Mouse (Mus musculus) G1E-ER4 (cell line): Measurements from ENCODE around the gene Zfp777. TPM values are rescaled to one million over a fixed set of nuclear protein-coding genes. Genes with fewer than 3 reads are reported as not detected.

Experiments
- GATA1 ChIP-seq: IDR thresholded peaks from one replicate; pipeline ENCODE4 v1.8.0; 2012; ENCODE audit warnings: low read length, inconsistent platforms
- polyA plus RNA-seq: library from polyadenylated mRNA; stranded (reverse); fragments of >175 nt; gene quantifications from 2 replicates; pipeline ENCODE4 v1.2.3, GENCODE M21; 2012

Zfp777 gene
- 82.0 and 91.7 TPM in 2 replicates for polyA plus RNA-seq

DNA sequence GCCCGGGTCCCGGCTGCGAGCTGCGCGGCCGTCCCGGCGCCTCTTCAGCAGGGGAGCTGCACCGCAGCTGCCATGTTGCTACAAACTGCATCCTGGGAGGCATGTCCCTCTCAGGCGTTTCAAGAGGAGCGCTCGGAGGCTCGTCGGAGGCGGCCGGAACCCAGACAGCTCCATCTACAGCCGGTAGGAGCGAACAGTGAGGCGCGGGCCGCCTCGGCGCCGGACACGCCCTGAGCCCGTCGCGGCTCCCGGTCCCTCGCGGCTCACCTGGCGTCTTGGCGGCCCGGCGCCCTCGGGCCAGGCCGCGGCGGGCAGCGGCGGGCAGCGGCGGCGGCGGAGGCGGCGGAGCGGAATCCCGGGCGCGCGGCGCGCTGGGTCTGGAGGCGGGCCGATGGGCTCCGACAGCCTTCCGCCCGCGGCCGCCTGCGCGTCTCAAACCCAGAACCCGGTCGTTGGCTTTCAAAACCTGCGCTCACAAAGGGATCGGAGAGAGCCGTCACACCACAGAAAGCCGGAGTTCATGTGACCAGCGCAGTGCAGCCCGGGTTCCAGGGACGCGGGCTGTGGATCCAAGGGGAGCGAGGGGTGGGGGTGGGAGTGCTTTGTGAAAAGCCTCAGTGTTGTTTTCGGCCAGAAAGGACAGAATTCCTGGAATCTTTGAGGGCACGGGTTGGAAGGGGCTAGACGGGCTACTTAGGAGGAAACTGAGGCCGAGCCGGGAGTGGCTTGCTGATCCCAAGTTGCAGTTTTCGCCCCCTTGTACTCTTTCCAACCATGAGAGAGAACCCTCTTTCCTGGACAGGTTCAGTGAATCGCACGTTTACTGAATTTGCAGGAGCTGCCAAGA lies at the start of gene Zfp777:
Zfp777 (minus strand) TSS at position 486 of the 847 bp plus-strand sequence.
- TF ChIP-seq GATA1: no peak

DNA sequence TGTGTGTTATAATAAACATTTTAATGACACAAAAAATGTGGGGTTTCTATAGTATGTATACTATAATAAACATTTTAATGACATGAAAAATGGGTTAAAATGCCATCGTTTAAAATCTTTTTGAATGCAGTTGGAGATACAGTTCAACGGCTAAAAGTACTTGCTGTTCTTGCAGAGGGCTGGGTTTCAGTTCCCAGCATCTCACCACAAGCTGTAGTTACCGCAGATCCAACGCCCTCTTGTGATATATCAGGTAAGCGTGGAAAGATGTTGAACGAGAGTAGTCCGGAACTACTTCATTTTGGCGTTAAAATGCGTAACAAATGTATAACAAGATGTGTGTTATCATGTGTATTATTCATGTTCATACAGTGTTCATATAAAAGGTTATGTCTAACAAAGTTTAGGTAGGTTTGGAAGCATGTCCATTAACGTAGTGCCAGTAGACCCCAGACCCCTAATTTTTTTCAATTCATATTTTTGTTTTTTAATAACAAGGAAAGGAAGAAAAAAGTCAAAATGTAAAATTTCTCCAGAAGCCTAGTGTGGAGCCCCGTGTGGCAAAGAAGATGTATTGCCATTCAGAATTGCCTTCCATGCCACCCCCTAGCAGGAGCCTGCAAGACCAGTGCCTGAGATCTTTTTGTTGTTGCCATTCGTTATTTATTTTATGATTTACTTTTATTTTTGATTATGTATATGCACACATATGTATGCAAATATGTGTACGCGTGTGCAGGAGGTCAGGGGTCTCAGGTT lies 38.4 kb upstream of the Zfp777 start:
- no peak for TF ChIP-seq GATA1

DNA sequence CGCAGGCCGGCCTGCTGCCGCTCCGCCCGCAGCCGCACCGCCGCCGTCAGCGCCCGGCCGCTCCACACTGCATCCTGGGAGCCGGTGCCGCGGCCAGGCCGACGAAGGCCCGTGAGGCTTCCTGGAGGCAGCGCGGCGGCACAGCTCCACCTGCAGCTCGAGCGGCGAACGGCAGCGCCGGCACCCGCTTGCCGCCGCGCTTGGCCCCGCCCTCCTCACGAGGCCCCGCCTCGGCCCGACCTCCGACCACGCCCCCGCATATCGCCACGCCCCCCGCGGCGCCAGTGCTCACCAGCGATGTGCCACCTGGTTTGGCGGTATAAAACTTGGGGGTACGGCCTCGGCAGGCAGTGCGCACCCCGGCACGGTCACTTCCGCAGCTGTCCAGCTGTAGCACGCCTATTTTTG lies 37.8 kb upstream of the Zfp777 start, which contains the start of gene Zfp746:
Zfp746 (minus strand) TSS at position 123 of the 408 bp plus-strand sequence.
- TF ChIP-seq GATA1: no peak

DNA sequence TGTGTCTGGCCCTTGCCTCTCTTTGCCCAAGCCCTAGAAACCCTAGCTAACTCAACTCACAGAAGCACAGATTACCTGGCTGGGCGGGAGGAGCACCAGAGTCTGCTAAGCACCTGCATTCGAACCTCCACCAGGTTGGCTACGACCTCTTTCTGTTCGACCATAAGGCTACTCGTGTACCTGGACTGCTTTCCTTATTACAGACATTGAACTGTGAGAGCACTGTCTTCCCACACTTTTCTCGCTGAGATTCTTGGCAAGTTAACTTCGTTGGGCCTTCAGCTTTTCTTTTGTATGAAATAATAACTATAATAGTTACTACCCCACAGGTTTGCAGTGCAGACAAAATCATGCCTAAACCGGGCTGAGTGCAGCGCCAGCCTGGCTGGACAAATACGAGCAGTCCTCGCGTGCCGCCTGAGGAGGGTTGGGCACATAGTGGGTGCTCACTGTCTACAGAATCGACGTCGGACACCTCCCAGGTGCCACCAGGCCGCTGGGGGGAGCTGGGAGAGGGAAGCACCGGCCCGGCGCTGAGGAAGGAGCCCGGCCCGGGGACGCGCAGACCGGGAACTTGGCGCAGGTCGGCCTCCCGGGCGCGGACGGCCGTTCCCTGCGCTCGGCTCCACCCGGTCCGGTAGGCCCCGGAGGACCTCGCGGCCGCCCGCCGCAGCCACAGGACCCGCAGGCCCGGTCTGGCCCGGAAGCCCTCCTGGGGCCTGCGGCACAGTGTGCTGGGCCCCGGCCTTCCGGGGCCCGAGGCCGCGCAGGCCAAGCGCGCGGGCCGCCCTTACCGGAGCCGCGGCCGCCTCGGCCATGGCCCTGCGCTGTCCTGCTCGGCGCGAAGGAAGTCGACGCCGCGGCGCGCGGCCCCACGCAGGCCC lies 37.1 kb upstream of the Zfp777 start:
- no peak for TF ChIP-seq GATA1

DNA sequence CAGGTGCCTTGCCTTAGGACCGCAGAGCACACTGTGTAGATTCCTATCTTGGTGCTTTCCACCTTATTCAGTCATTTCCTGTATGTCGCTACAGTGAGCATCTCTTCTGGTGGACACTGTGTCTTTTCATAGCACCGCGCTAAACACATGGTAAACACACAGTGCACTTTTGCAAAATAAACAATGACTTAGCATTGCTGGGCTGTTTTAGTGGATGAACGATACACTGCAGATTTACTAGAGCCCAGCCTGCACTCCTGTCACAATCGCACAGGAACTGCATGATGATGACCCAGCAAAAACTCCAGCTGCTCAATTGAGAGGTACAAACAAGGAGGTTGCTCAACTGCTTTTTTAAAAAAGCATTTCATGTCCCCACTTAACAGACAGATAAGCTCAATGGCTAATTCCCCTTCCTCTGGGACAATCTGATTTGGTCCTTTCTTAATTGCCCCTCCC lies 35.1 kb upstream of the Zfp777 start:
- TF ChIP-seq GATA1: no peak

DNA sequence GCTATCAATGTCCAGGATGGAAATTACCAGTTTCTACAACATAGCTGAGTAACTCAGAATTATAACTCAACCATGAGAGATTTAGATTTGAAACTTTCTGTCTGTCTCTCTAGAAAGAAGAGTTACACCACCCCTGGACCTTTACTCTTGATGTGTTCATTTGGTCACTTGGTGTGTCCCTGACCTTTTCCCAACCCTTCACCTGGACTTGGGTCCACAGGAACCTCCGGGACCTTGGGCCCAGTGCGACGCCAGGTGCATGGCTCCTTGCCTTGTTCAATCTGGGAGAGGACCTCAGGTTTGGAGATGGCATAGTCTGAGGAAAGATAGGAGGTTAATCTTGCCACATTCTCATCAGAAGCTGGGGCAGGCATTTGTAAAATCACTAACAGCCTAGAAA lies 33.2 kb upstream of the Zfp777 start:
- TF ChIP-seq GATA1: no peak

DNA sequence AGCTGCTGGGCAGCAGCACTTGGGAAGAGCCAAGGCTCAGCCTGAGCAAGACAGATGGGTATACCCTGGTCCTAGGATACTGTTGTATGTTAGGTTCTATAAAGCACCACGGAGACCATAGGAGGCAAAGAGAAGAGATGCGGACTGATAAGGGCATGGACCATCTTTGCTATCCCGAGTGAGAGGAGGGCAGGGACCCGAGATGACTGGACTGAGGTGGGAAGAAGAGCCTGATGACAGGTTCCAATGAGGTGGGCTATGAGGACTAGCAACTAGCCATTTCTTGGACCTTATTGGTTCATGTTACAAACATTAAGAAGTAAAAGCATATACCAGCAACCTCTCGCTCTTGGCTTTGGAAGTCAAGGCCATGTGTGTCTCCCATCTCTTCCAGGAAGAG lies 32.3 kb upstream of the Zfp777 start:
- no peak for TF ChIP-seq GATA1

DNA sequence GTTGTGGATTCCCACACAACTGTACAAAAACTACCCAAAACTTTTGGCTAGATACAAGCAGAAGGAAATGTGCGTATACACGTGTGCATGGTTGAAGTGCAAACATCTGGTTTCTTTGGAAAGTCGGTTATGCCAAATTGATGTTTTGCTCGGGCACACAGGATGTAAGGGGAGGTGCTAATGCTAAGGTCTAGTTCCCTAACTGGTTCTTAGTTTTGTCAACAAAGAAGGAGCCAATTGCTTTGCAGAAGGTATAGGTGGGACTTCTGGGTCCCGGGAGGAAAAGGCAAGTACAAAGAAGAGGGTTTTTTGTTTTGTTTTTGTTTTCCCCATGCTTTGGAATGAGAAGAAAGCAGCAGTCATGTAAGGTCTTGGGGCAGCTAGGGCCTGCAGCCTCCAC lies 24.6 kb upstream of the Zfp777 start:
- no peak for TF ChIP-seq GATA1

DNA sequence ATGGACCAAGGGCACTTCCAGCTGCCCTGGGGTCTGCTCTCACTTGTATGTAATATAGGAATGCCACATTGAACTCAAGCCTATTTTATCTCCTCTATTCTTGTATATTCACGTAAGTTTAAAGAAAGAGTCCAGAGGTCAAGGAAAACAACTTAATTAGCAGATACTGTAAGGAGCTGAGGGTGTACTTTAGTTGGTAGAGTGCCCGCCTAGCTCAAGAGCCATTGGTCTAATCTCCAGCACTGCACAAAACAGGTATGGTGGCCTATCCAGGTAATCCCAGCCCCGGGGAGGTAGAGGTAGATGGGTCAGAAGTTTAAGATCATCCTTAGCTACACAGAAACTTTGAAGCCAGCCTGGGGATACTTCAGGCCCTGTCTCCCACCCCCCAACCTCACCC lies 18.8 kb upstream of the Zfp777 start:
- no peak for TF ChIP-seq GATA1

DNA sequence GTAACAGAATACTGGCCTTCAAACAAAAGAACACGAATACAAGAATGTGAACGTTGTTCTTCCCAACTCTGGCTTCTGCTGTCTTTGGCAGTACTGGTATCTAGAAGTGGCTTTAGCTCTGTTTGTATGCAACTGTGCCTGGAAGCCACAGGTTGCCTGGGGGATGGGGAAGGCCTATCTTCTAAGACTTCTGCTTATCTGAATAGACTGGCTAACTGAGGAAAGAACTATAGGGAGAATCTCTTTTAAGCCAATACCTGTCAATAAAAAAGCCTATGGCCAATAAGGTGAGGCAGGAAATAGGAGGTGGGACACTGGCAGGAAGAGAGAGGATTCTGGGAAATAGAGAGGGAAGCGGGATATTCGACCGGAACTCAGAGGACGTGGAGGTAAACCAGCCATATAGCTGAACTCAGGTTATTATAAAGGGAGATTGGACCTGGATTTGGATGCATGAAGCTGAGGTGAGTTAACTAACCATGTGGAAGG lies 16.9 kb upstream of the Zfp777 start:
- no peak for TF ChIP-seq GATA1

DNA sequence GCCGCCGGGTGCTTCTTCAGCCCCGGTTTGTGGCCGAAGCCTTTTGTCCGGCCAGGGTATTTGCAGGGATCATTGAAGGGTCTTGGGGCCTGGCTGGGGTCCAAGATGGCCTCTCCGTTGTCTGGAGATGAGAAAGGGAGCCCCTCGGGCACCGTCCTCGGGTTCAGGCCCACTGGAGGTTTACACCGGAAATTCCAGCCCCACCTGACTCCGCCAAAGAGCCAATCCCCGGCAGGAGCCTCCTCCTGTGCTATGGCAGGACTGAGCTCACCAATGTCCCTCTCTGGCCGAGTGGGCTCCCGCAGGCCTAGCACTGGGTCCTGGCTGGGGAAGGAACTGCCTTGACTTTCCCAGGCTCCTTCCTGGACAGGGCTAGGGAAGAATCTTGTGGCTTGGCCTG lies 15.7 kb upstream of the Zfp777 start:
- TF ChIP-seq GATA1: no peak

DNA sequence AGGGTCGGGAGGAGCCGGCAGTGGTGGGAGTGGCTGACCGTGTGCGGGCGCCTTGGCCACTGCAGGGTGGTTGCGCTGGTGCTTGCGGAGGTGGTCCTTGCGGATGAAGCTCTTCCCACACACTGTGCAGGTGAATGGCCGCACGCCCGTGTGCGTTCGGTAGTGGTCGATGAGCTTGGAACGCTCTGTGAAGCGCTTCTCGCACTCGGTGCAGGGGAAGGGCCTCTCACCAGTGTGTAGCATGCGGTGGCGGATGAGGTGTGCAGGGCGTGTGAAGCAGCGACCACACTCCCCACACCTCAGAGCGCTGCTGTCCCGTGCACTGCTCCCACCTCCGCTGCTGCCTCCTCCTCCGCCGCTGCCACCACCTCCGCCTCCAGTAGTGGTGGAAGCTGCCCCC lies 15.2 kb upstream of the Zfp777 start:
- TF ChIP-seq GATA1: no peak

DNA sequence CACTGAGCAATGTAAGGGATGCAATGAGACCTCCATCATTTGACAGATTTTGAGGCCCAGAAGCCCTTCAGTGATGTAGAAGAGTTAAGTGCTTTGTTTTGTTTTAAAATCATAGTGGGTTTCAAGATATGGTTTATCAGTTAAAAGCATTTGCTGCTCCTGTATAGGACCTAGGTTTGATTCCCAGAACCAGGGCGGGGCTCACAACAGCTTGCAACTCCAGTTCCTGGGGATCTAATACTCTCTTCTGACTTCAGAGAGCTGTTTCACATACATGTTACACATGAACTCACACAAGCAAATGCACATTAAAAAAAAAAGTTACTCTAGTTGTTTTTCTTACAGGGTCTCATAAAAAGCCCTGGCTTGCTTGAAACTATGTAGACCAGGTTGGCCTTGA lies 12.2 kb upstream of the Zfp777 start:
- no peak for TF ChIP-seq GATA1

DNA sequence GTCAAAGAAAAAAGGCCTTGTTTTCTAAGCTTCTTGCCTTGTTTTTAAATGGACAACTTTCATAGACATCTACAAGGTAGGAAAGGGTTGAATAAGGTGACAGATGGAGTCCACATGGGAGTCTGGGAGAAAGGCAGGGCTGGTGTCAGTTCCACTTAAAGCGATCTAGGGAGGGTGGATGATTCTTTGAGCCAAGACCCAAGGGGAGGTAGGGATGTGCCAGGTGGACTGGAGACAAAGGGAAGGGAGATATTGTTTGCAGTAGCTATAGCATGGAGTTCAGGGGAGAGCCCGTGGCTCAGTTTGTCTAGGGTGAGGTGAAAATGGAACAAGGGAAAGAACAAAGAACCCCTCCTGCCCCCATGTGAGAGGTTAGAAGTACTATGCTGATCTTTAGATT lies 11.7 kb upstream of the Zfp777 start:
- TF ChIP-seq GATA1: no peak

DNA sequence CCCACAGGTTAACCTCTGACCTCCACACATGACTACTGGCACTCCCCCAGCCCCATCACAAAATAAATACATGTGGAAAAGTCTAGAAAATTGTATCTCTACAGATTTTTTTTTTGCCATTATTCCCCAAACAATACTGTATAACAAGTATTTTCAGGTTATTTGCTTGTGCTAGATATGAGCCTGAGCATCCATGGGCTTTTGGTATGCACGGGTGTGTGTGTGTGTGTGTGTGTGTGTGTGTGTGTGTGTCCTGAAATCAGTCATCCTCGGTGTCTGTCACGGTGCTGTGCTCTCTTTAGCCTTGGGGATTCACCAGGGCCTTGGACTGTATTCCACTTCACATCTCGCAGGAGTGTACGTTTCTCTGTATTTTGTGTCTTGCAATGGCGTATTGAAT lies 3.4 kb upstream of the Zfp777 start:
- no peak for TF ChIP-seq GATA1

DNA sequence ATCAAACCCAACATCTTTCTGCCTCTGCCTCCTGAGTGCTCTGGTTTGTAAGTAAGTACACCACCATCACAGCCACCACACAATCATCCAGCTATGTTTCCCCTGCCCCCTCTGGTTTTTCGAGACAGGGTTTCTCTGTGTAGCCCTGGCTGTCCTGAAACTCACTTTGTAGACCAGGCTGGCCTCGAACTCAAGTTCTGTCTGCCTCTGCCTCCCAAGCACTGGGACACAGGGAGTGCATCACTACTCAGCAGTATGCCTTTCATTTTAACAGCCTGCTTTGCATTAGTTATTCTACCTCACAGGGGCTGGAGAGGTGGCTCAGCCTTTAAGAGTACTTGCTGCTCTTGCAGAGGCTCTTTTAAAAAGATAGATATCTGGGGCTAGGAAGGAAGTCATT lies 3.0 kb upstream of the Zfp777 start:
- TF ChIP-seq GATA1: no peak
